In the genomic region with DNA sequence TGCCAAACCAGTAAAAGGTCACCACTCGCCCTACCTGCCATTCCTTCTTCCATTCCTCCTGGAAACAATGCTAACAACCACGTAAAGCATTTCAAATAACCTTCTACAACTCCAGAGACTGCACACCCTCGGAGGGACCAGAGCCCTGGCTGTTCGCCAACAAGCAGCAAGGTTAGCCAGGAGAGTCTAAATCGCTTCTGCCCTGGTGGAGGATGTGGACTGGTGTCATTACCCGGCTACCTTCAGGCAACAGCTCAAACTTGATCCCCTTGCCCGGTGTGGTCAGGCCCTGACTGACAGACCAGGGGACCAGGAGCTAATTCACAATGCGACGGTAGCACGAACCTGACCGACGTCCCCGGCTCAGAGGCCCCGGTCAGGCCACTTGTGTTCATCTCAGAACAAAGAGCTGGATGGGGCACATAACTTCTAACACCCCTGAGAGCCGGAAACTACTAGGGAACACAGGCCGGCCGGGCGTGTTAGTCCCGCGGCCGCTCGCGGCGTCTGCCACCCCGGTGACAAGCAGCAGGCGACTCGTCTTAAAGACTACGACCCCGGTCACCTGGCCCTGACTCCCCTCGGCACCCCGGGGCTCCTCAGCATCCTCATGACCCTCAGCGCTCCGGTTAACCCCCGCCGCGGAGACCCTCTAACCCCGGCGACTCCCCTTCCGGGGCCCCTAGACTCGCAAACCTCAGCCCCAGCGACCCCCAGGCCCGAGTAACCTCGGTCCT, we compare ENCODE assay signal across 8 mouse cellular contexts. TPM values are rescaled to one million over a fixed set of nuclear protein-coding genes. Genes with fewer than 3 reads are reported as not detected.
DNase-seq lines count a peak whose midpoint lies in the region; ATAC-seq and TF ChIP-seq lines count a peak whose summit lies in the region.

No protein-coding gene starts in this region.

- H3K4me3 ChIP-seq in heart, adult 2 months: peak overlapping the region; percentile 79
- H3K4me3 ChIP-seq in liver, postnatal 0 days (ENCODE audit: low read depth, low read length): peak overlapping the region; percentile 82
- H3K4me3 ChIP-seq in neural tube, embryonic 11.5 days (ENCODE audit: low read depth, low read length): peak overlapping the region; percentile 83

- peak overlapping the region; percentile 90 for H3K9ac ChIP-seq in heart, adult 2 months (ENCODE audit: low read depth, low read length)
- peak overlapping the region; percentile 82 for H3K9ac ChIP-seq in liver, postnatal 0 days (replicated peaks)
- H3K9ac ChIP-seq in neural tube, embryonic 11.5 days (ENCODE audit: low read length): peak overlapping the region; percentile 83

- peak; percentile 17; the same call in 1 of the 2 replicates for TF ChIP-seq POLR2A in heart, adult 2 months (IDR thresholded peaks at IDR 0.05; ENCODE audit: insufficient read depth, low read depth, low read length)

- no peaks in the 10 kb centered on the region for H3K9me3 ChIP-seq in liver, postnatal 0 days (ENCODE audit: low read length)
- no peaks in the 10 kb centered on the region for H3K9me3 ChIP-seq in neural tube, embryonic 11.5 days (ENCODE audit: control insufficient read depth, low read length)

- intact Hi-C loops in heart, adult 2 months (cut with DNase I): loop anchor here (2.0 kb wide), 1 partner anchor 13 kb away; no protein-coding TSS in a partner anchor

- under 1% methylated on average over 43 of the region's 43 CpGs for WGBS in heart, adult 2 months
- WGBS in liver, postnatal 0 days (ENCODE audit: insufficient replicate concordance): under 1% methylated on average over 43 of the region's 43 CpGs
- WGBS in neural tube, embryonic 11.5 days: 2% methylated on average over 43 of the region's 43 CpGs

- H3K36me3 ChIP-seq in heart, adult 2 months (ENCODE audit: control insufficient read depth, insufficient read depth, low read length): peaks cover 10% of the 10 kb centered on the region
- H3K36me3 ChIP-seq in liver, postnatal 0 days (replicated peaks; ENCODE audit: insufficient read depth, low read length): no peaks in the 10 kb centered on the region
- no peaks in the 10 kb centered on the region for H3K36me3 ChIP-seq in neural tube, embryonic 11.5 days (ENCODE audit: control insufficient read depth, insufficient read depth, low read length)

- peak; percentile 27 to 59 for DNase-seq in urinary bladder, adult 18-20 months (ENCODE audit: low spot score in 2 of 2)
- no peak for DNase-seq in urinary bladder, postnatal 10 days (ENCODE audit: low spot score)
- DNase-seq in embryo, embryonic 9.5 days (ENCODE audit: extremely low spot score): peak; percentile 55
- DNase-seq in heart, adult 2 months: peak; percentile 77 to 79
- DNase-seq in kidney, adult 18-20 months: peak; percentile 80
- DNase-seq in liver, postnatal 0 days: peak; percentile 75
- DNase-seq in neural tube, embryonic 11.5 days (ENCODE audit: low spot score): peak; percentile 40
- DNase-seq in testis, postnatal 10 days (ENCODE audit: low spot score): peak; percentile 83

- TF ChIP-seq CTCF in heart, adult 2 months (IDR thresholded peaks at IDR 0.05): peak; percentile 34
- no peak for TF ChIP-seq CTCF in liver, postnatal 0 days (IDR thresholded peaks at IDR 0.05; ENCODE audit: low read depth)

- H3K27ac ChIP-seq in heart, adult 2 months: peak overlapping the region; percentile 98
- peak overlapping the region; percentile 83 for H3K27ac ChIP-seq in liver, postnatal 0 days (ENCODE audit: low read depth)
- peak overlapping the region; percentile 46; the same call in 1 of the 2 replicates for H3K27ac ChIP-seq in neural tube, embryonic 11.5 days (ENCODE audit: low read depth, low read length)

- peak overlapping the region; percentile 91 for H3K4me2 ChIP-seq in liver, postnatal 0 days (ENCODE audit: low read depth, low read length)
- peak overlapping the region; percentile 94 for H3K4me2 ChIP-seq in neural tube, embryonic 11.5 days (ENCODE audit: low read depth)

- no peaks in the 10 kb centered on the region for H3K27me3 ChIP-seq in heart, adult 2 months (ENCODE audit: control insufficient read depth, insufficient read depth, low read length)
- H3K27me3 ChIP-seq in liver, postnatal 0 days (ENCODE audit: insufficient read depth, low read length): no peaks in the 10 kb centered on the region
- H3K27me3 ChIP-seq in neural tube, embryonic 11.5 days (ENCODE audit: control insufficient read depth, insufficient read depth, low read length): no peaks in the 10 kb centered on the region

- peaks cover 13% of the 10 kb centered on the region for H3K4me1 ChIP-seq in heart, adult 2 months (ENCODE audit: control insufficient read depth, insufficient read depth, low read length)
- H3K4me1 ChIP-seq in liver, postnatal 0 days (ENCODE audit: insufficient read depth): peaks cover 31% of the 10 kb centered on the region
- H3K4me1 ChIP-seq in neural tube, embryonic 11.5 days (ENCODE audit: control insufficient read depth, insufficient read depth, low read length): peaks cover 11% of the 10 kb centered on the region

- ATAC-seq in liver, postnatal 0 days: no peak
- peak; percentile 18 for ATAC-seq in neural tube, embryonic 11.5 days (ENCODE audit: insufficient read depth, low FRiP score, low TSS enrichment)

- TF ChIP-seq EP300 in heart, adult 2 months (IDR thresholded peaks at IDR 0.05; ENCODE audit: insufficient read depth, low read depth, low read length): no peak
- TF ChIP-seq EP300 in liver, postnatal 0 days (IDR thresholded peaks at IDR 0.05; ENCODE audit: low read depth): no peak

- peaks cover 1% of the 10 kb centered on the region; the same call in 1 of the 2 replicates for H3K79me2 ChIP-seq in heart, adult 2 months (replicated peaks; ENCODE audit: control insufficient read depth, insufficient read depth, low read length)

RNA-seq across cellular contexts. Expression of a gene that starts 0.9 kb away (rescaled TPM):
- total RNA-seq in heart, adult 2 months (2021): 10 to 100 TPM; 54.1 to 56.0 TPM
- 30.7 and 39.6 TPM in 2 replicates for polyA plus RNA-seq in heart, adult 2 months (2012; rRNA removed)
- 7.0 and 7.9 TPM in 2 replicates for polyA plus RNA-seq in liver, postnatal 0 days (2015; fragmentation: Nextera tagmentation; extraction: Ambion mirVana)
- 15.6 and 15.8 TPM in 2 replicates for polyA plus RNA-seq in neural tube, embryonic 11.5 days (2014; fragmentation: Nextera tagmentation; extraction: Ambion mirVana)

RNA-seq across cellular contexts. Expression of a gene that starts 42.5 kb away (rescaled TPM):
- total RNA-seq in heart, adult 2 months (2021): 10 to 100 TPM; 13.1 to 15.5 TPM
- 10.3 and 14.6 TPM in 2 replicates for polyA plus RNA-seq in heart, adult 2 months (2012; rRNA removed)
- 3.2 and 3.8 TPM in 2 replicates for polyA plus RNA-seq in liver, postnatal 0 days (2015; fragmentation: Nextera tagmentation; extraction: Ambion mirVana)
- polyA plus RNA-seq in neural tube, embryonic 11.5 days (2014; fragmentation: Nextera tagmentation; extraction: Ambion mirVana): 11.5 and 14.5 TPM in 2 replicates

Comparison
In these comparisons a context has a peak if more than half of its experiments do, and no peak if none do; other contexts are left out.
1. H3K27ac ChIP-seq: peak in every context shown above with its lines; median percentile 98 in heart, adult 2 months; 83 in liver, postnatal 0 days; 46 in neural tube, embryonic 11.5 days.